Mouse (Mus musculus): ENCODE measurements at regions not wholly inside any gene's neighbourhood (a gene's known extent, or its start where the extent isn't known, plus 50 kb on each side); places are given as distances from the start of the nearest gene placed in this dataset.

- no peaks in the 10 kb centered on the region for H3K27me3 ChIP-seq (ENCODE audit: control insufficient read depth, insufficient read depth, low read length)
- no peak for DNase-seq (ENCODE audit: low spot score)
- WGBS, result 72% methylated on average over 4 of the region's 4 CpGs
- H3K36me3 ChIP-seq (ENCODE audit: control insufficient read depth, insufficient read depth, low read length), result no peaks in the 10 kb centered on the region
- no peak for ATAC-seq (ENCODE audit: low FRiP score, low TSS enrichment)
- no peaks in the 10 kb centered on the region for H3K9me3 ChIP-seq (ENCODE audit: control insufficient read depth, low read length)
- H3K4me3 ChIP-seq (ENCODE audit: low read depth, low read length), result no peak overlapping the region
- H3K9ac ChIP-seq (ENCODE audit: low read length), result no peak overlapping the region
- no peak for TF ChIP-seq EP300 (optimal IDR thresholded peaks at IDR 0.05)
- no peak for TF ChIP-seq CTCF (IDR thresholded peaks at IDR 0.05; ENCODE audit: low read depth)
- H3K4me1 ChIP-seq (replicated peaks; ENCODE audit: control insufficient read depth, insufficient read depth), result no peaks in the 10 kb centered on the region
- no peak overlapping the region for H3K27ac ChIP-seq (replicated peaks)
- H3K4me2 ChIP-seq (replicated peaks; ENCODE audit: low read depth), result no peak overlapping the region
These were observed 695.1 kb upstream of the Kirrel3 start for GRCm38 (mm10) chr9:33790617-33791016.

GRCm38 (mm10) chr9:33800250-33800649 is 685.4 kb upstream of the Kirrel3 start:
- WGBS, result 76% methylated on average over 6 of the region's 6 CpGs
- TF ChIP-seq CTCF (IDR thresholded peaks at IDR 0.05; ENCODE audit: low read depth) (no peak), EP300 (optimal IDR thresholded peaks at IDR 0.05) (no peak)
- no peak overlapping the region for H3K27ac ChIP-seq (replicated peaks)
- no peaks in the 10 kb centered on the region for H3K27me3 ChIP-seq (ENCODE audit: control insufficient read depth, insufficient read depth, low read length)
- H3K9me3 ChIP-seq (ENCODE audit: control insufficient read depth, low read length), result no peaks in the 10 kb centered on the region
- no peak overlapping the region for H3K4me3 ChIP-seq (ENCODE audit: low read depth, low read length)
- H3K4me2 ChIP-seq (replicated peaks; ENCODE audit: low read depth), result no peak overlapping the region
- H3K9ac ChIP-seq (ENCODE audit: low read length), result no peak overlapping the region
- no peaks in the 10 kb centered on the region for H3K36me3 ChIP-seq (ENCODE audit: control insufficient read depth, insufficient read depth, low read length)
- DNase-seq (ENCODE audit: low spot score) (no peak), ATAC-seq (ENCODE audit: low FRiP score, low TSS enrichment) (no peak)
- H3K4me1 ChIP-seq (replicated peaks; ENCODE audit: control insufficient read depth, insufficient read depth), result no peaks in the 10 kb centered on the region

- no peak for TF ChIP-seq CTCF (IDR thresholded peaks at IDR 0.05; ENCODE audit: low read depth)
- TF ChIP-seq EP300 (optimal IDR thresholded peaks at IDR 0.05), result no peak
- no peaks in the 10 kb centered on the region for H3K9me3 ChIP-seq (ENCODE audit: control insufficient read depth, low read length)
- H3K4me2 ChIP-seq (replicated peaks; ENCODE audit: low read depth), result no peak overlapping the region
- H3K4me3 ChIP-seq (ENCODE audit: low read depth, low read length), result no peak overlapping the region
- H3K27me3 ChIP-seq (ENCODE audit: control insufficient read depth, insufficient read depth, low read length), result no peaks in the 10 kb centered on the region
- no peak overlapping the region for H3K27ac ChIP-seq (replicated peaks)
- no peak for DNase-seq (ENCODE audit: low spot score)
- 35% methylated on average over 1 of the region's 1 CpGs for WGBS
- H3K4me1 ChIP-seq (replicated peaks; ENCODE audit: control insufficient read depth, insufficient read depth), result no peaks in the 10 kb centered on the region
- no peaks in the 10 kb centered on the region for H3K36me3 ChIP-seq (ENCODE audit: control insufficient read depth, insufficient read depth, low read length)
- ATAC-seq (ENCODE audit: low FRiP score, low TSS enrichment), result no peak
- H3K9ac ChIP-seq (ENCODE audit: low read length), result no peak overlapping the region
These were observed 684.9 kb upstream of the Kirrel3 start for GRCm38 (mm10) chr9:33800763-33801162.

GRCm38 (mm10) chr9:33814739-33815368 is 670.8 kb upstream of the Kirrel3 start:
- TF ChIP-seq EP300 (optimal IDR thresholded peaks at IDR 0.05) (no peak), CTCF (IDR thresholded peaks at IDR 0.05; ENCODE audit: low read depth) (no peak)
- ATAC-seq (ENCODE audit: low FRiP score, low TSS enrichment), result no peak
- 43% methylated on average over 5 of the region's 5 CpGs for WGBS
- Histone ChIP-seq H3K4me1 (replicated peaks; ENCODE audit: control insufficient read depth, insufficient read depth) (no peaks in the 10 kb centered on the region), H3K4me2 (replicated peaks; ENCODE audit: low read depth) (no peak overlapping the region), H3K4me3 (ENCODE audit: low read depth, low read length) (no peak overlapping the region), H3K27me3 (ENCODE audit: control insufficient read depth, insufficient read depth, low read length) (no peaks in the 10 kb centered on the region), H3K9ac (ENCODE audit: low read length) (no peak overlapping the region), H3K27ac (replicated peaks) (no peak overlapping the region), H3K9me3 (ENCODE audit: control insufficient read depth, low read length) (no peaks in the 10 kb centered on the region), H3K36me3 (ENCODE audit: control insufficient read depth, insufficient read depth, low read length) (no peaks in the 10 kb centered on the region)
- no peak for DNase-seq (ENCODE audit: low spot score)

GRCm38 (mm10) chr9:33822574-33823394 is 662.9 kb upstream of the Kirrel3 start:
- DNase-seq (ENCODE audit: low spot score) (no peak), ATAC-seq (ENCODE audit: low FRiP score, low TSS enrichment) (no peak)
- Histone ChIP-seq H3K9me3 (ENCODE audit: control insufficient read depth, low read length) (no peaks in the 10 kb centered on the region), H3K4me1 (replicated peaks; ENCODE audit: control insufficient read depth, insufficient read depth) (no peaks in the 10 kb centered on the region), H3K27me3 (ENCODE audit: control insufficient read depth, insufficient read depth, low read length) (no peaks in the 10 kb centered on the region), H3K36me3 (ENCODE audit: control insufficient read depth, insufficient read depth, low read length) (no peaks in the 10 kb centered on the region), H3K4me3 (ENCODE audit: low read depth, low read length) (no peak overlapping the region), H3K27ac (replicated peaks) (no peak overlapping the region), H3K9ac (ENCODE audit: low read length) (no peak overlapping the region), H3K4me2 (replicated peaks; ENCODE audit: low read depth) (no peak overlapping the region)
- 57% methylated on average over 9 of the region's 9 CpGs for WGBS
- TF ChIP-seq EP300 (optimal IDR thresholded peaks at IDR 0.05) (no peak), CTCF (IDR thresholded peaks at IDR 0.05; ENCODE audit: low read depth) (no peak)

GRCm38 (mm10) chr9:33826116-33826515 is 659.6 kb upstream of the Kirrel3 start:
- Histone ChIP-seq H3K4me1 (replicated peaks; ENCODE audit: control insufficient read depth, insufficient read depth) (no peaks in the 10 kb centered on the region), H3K36me3 (ENCODE audit: control insufficient read depth, insufficient read depth, low read length) (no peaks in the 10 kb centered on the region), H3K9ac (ENCODE audit: low read length) (no peak overlapping the region), H3K4me3 (ENCODE audit: low read depth, low read length) (no peak overlapping the region), H3K27me3 (ENCODE audit: control insufficient read depth, insufficient read depth, low read length) (no peaks in the 10 kb centered on the region), H3K4me2 (replicated peaks; ENCODE audit: low read depth) (no peak overlapping the region), H3K27ac (replicated peaks) (no peak overlapping the region), H3K9me3 (ENCODE audit: control insufficient read depth, low read length) (no peaks in the 10 kb centered on the region)
- ATAC-seq (ENCODE audit: low FRiP score, low TSS enrichment) (no peak), DNase-seq (ENCODE audit: low spot score) (no peak)
- TF ChIP-seq CTCF (IDR thresholded peaks at IDR 0.05; ENCODE audit: low read depth) (no peak), EP300 (optimal IDR thresholded peaks at IDR 0.05) (no peak)
- 72% methylated on average over 4 of the region's 4 CpGs for WGBS

Data from stomach, postnatal 0 days (tissue).